Mouse (Mus musculus): ENCODE results near the gene Supt3. TPM values are rescaled to one million over a fixed set of nuclear protein-coding genes. Genes with fewer than 3 reads are reported as not detected.

Gene Supt3
- polyA plus RNA-seq, 1 experiment = 7.8 TPM

- H3K4me1 ChIP-seq (ENCODE audit: control insufficient read depth, insufficient read depth, low read length) = no peaks in the 10 kb centered on the region
- WGBS = 70% methylated on average over 12 of the region's 12 CpGs
- H3K4me3 ChIP-seq (replicated peaks; ENCODE audit: insufficient read depth, low read depth, low read length) = no peak overlapping the region
- DNase-seq = no peak
- H3K27me3 ChIP-seq (ENCODE audit: control insufficient read depth, insufficient read depth, low read length) = no peaks in the 10 kb centered on the region
- TF ChIP-seq CTCF (IDR thresholded peaks at IDR 0.05; ENCODE audit: borderline replicate concordance, insufficient read depth, low read depth, low read length) = no peak
- no peak for TF ChIP-seq POLR2A (IDR thresholded peaks at IDR 0.05; ENCODE audit: borderline replicate concordance, insufficient read depth, low read length)
- H3K27ac ChIP-seq (ENCODE audit: insufficient read depth, low read length) = no peak overlapping the region
Observed at GRCm38 (mm10) chr17:45118565-45119471, 341.9 kb downstream of the Supt3 start.

GRCm38 (mm10) chr17:45119609-45120201 lies 342.8 kb downstream of the Supt3 start:
- TF ChIP-seq POLR2A (IDR thresholded peaks at IDR 0.05; ENCODE audit: borderline replicate concordance, insufficient read depth, low read length) = no peak
- TF ChIP-seq CTCF (IDR thresholded peaks at IDR 0.05; ENCODE audit: borderline replicate concordance, insufficient read depth, low read depth, low read length) = no peak
- H3K27ac ChIP-seq (ENCODE audit: insufficient read depth, low read length) = no peak overlapping the region
- no peak overlapping the region for H3K4me3 ChIP-seq (replicated peaks; ENCODE audit: insufficient read depth, low read depth, low read length)

GRCm38 (mm10) chr17:45123856-45124255 lies 346.9 kb downstream of the Supt3 start:
- Histone ChIP-seq H3K4me3 (replicated peaks; ENCODE audit: insufficient read depth, low read depth, low read length) (no peak overlapping the region), H3K27ac (ENCODE audit: insufficient read depth, low read length) (no peak overlapping the region), H3K27me3 (ENCODE audit: control insufficient read depth, insufficient read depth, low read length) (no peaks in the 10 kb centered on the region), H3K4me1 (ENCODE audit: control insufficient read depth, insufficient read depth, low read length) (no peaks in the 10 kb centered on the region)
- 95% methylated on average over 3 of the region's 3 CpGs for WGBS
- TF ChIP-seq CTCF (IDR thresholded peaks at IDR 0.05; ENCODE audit: borderline replicate concordance, insufficient read depth, low read depth, low read length) = no peak
- no peak for TF ChIP-seq POLR2A (IDR thresholded peaks at IDR 0.05; ENCODE audit: borderline replicate concordance, insufficient read depth, low read length)
- DNase-seq = no peak

More at GRCm38 (mm10) chr17:45119609-45120201, 342.8 kb downstream of the Supt3 start:
- Histone ChIP-seq H3K27me3 (ENCODE audit: control insufficient read depth, insufficient read depth, low read length) (no peaks in the 10 kb centered on the region), H3K4me1 (ENCODE audit: control insufficient read depth, insufficient read depth, low read length) (no peaks in the 10 kb centered on the region)
- DNase-seq = no peak
- 68% methylated on average over 18 of the region's 18 CpGs for WGBS

GRCm38 (mm10) chr17:45128611-45129010 lies 351.7 kb downstream of the Supt3 start:
- WGBS = 22% methylated on average over 4 of the region's 4 CpGs
- Histone ChIP-seq H3K4me3 (replicated peaks; ENCODE audit: insufficient read depth, low read depth, low read length) (no peak overlapping the region), H3K27ac (ENCODE audit: insufficient read depth, low read length) (no peak overlapping the region), H3K4me1 (ENCODE audit: control insufficient read depth, insufficient read depth, low read length) (no peaks in the 10 kb centered on the region), H3K27me3 (ENCODE audit: control insufficient read depth, insufficient read depth, low read length) (no peaks in the 10 kb centered on the region)
- TF ChIP-seq CTCF (IDR thresholded peaks at IDR 0.05; ENCODE audit: borderline replicate concordance, insufficient read depth, low read depth, low read length) (no peak), POLR2A (IDR thresholded peaks at IDR 0.05; ENCODE audit: borderline replicate concordance, insufficient read depth, low read length) (no peak)
- no peak for DNase-seq

- 85% methylated on average over 10 of the region's 10 CpGs for WGBS
- H3K27me3 ChIP-seq (ENCODE audit: control insufficient read depth, insufficient read depth, low read length) = no peaks in the 10 kb centered on the region
- no peak for TF ChIP-seq CTCF (IDR thresholded peaks at IDR 0.05; ENCODE audit: borderline replicate concordance, insufficient read depth, low read depth, low read length)
- no peak for TF ChIP-seq POLR2A (IDR thresholded peaks at IDR 0.05; ENCODE audit: borderline replicate concordance, insufficient read depth, low read length)
Observed at GRCm38 (mm10) chr17:45133501-45134400, 356.8 kb downstream of the Supt3 start.

GRCm38 (mm10) chr17:45136491-45136890 lies 359.5 kb downstream of the Supt3 start:
- WGBS = 83% methylated on average over 6 of the region's 6 CpGs
- Histone ChIP-seq H3K4me3 (replicated peaks; ENCODE audit: insufficient read depth, low read depth, low read length) (no peak overlapping the region), H3K27me3 (ENCODE audit: control insufficient read depth, insufficient read depth, low read length) (no peaks in the 10 kb centered on the region), H3K27ac (ENCODE audit: insufficient read depth, low read length) (no peak overlapping the region), H3K4me1 (ENCODE audit: control insufficient read depth, insufficient read depth, low read length) (no peaks in the 10 kb centered on the region)
- TF ChIP-seq POLR2A (IDR thresholded peaks at IDR 0.05; ENCODE audit: borderline replicate concordance, insufficient read depth, low read length) = no peak
- DNase-seq = no peak

More at GRCm38 (mm10) chr17:45133501-45134400, 356.8 kb downstream of the Supt3 start:
- Histone ChIP-seq H3K27ac (ENCODE audit: insufficient read depth, low read length) (no peak overlapping the region), H3K4me1 (ENCODE audit: control insufficient read depth, insufficient read depth, low read length) (no peaks in the 10 kb centered on the region), H3K4me3 (replicated peaks; ENCODE audit: insufficient read depth, low read depth, low read length) (no peak overlapping the region)
- DNase-seq = no peak

- TF ChIP-seq POLR2A (IDR thresholded peaks at IDR 0.05; ENCODE audit: borderline replicate concordance, insufficient read depth, low read length) (no peak), CTCF (IDR thresholded peaks at IDR 0.05; ENCODE audit: borderline replicate concordance, insufficient read depth, low read depth, low read length) (no peak)
- WGBS = 72% methylated on average over 6 of the region's 6 CpGs
- no peak overlapping the region for H3K27ac ChIP-seq (ENCODE audit: insufficient read depth, low read length)
Observed at GRCm38 (mm10) chr17:45143043-45143442, 366.1 kb downstream of the Supt3 start.

More at GRCm38 (mm10) chr17:45143043-45143442, 366.1 kb downstream of the Supt3 start:
- no peak overlapping the region for H3K4me3 ChIP-seq (replicated peaks; ENCODE audit: insufficient read depth, low read depth, low read length)
- H3K27me3 ChIP-seq (ENCODE audit: control insufficient read depth, insufficient read depth, low read length) = no peaks in the 10 kb centered on the region; the same call in 1 of the 2 replicates
- DNase-seq = no peak
- H3K4me1 ChIP-seq (ENCODE audit: control insufficient read depth, insufficient read depth, low read length) = no peaks in the 10 kb centered on the region

Measured in cerebellum, adult 2 months (tissue).